Mouse (Mus musculus): Measurements from ENCODE around the gene Dlg1.

DNA sequence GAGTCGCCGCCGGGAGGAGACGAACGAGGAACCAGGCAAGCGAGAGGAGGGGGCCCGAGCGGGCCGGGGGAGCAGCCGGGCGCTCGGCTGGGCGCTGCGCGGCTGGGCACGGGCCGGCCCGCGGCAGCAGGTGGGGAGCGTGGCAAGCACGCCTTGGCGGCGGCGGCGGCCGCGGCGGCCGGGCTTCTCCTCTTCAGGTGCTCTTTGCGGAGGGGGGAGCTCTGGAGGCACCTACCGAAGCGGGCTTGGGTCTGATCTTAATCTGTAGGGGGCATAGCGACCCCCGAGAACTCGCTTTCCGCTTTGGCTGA lies 999 bp downstream of the Dlg1 start:
- TF ChIP-seq CTCF (IDR thresholded peaks at IDR 0.05; ENCODE audit: extremely low read depth, insufficient read depth, insufficient read length, insufficient replicate concordance), result no peak
- no peak for TF ChIP-seq POLR2A (IDR thresholded peaks at IDR 0.05; ENCODE audit: low read depth, low read length)
